Mouse (Mus musculus) liver, embryonic 16.5 days (tissue): ENCODE results near the gene Plce1. TPM values are rescaled to one million over a fixed set of nuclear protein-coding genes. Genes with fewer than 3 reads are reported as not detected.

Experiments
- ATAC-seq: fragments of 200-750 bp; cut with Nextera tagmentation; 2 replicates; pipeline ENCODE4 v1.8.0; 2017; ENCODE audit warnings: low read depth, mild to moderate bottlenecking, moderate number of reproducible peaks, moderate library complexity
- H3K27ac ChIP-seq: fragments of 300-500 bp; sonication (generic); 2 replicates; pipeline ENCODE4 v1.5.1; 2014; ENCODE audit warnings: mild to moderate bottlenecking, low read length
- H3K27me3 ChIP-seq: fragments of 300-500 bp; sonication (generic); 2 replicates; pipeline ENCODE4 v1.6.1; 2014; ENCODE audit warnings: low read depth, low read length, mixed read lengths; ENCODE audit not compliant: control insufficient read depth, insufficient read depth
- H3K36me3 ChIP-seq: fragments of 300-500 bp; sonication (generic); 2 replicates; pipeline ENCODE4 v1.6.1; 2014; ENCODE audit warnings: mild to moderate bottlenecking; ENCODE audit not compliant: control insufficient read depth, insufficient read depth
- H3K4me1 ChIP-seq: fragments of 300-500 bp; sonication (generic); 2 replicates; pipeline ENCODE4 v1.6.1; 2014; ENCODE audit warnings: low read depth, low read length, mixed read lengths; ENCODE audit not compliant: control insufficient read depth
- H3K4me2 ChIP-seq: fragments of 300-500 bp; sonication (generic); 2 replicates; pipeline ENCODE4 v1.6.1; 2014; ENCODE audit warnings: low read depth, low read length, mixed read lengths
- H3K4me3 ChIP-seq: fragments of 300-500 bp; sonication (generic); 2 replicates; pipeline ENCODE4 v1.5.1; 2014; ENCODE audit warnings: low read depth, mild to moderate bottlenecking, low read length
- H3K9ac ChIP-seq: fragments of 300-500 bp; sonication (generic); 2 replicates; pipeline ENCODE4 v1.6.1; 2014; ENCODE audit warnings: low read depth, low read length
- H3K9me3 ChIP-seq: fragments of 300-500 bp; sonication (generic); replicated peaks from 2 replicates; pipeline ENCODE4 v1.6.1; 2016; ENCODE audit warnings: low read length; ENCODE audit not compliant: control insufficient read depth
- WGBS: fragments of 180-500 bp; shearing (Covaris S2); extraction: QIAGEN DNeasy Blood & Tissue Kit; methylation state at CpG from one replicate; pipeline ENCODE4 v1.1.7; 2014; ENCODE audit not compliant: insufficient replicate concordance; 5-methylcytosine and 5-hydroxymethylcytosine counted together
- polyA plus RNA-seq: library from polyadenylated mRNA; unstranded; fragments of >200 nt; fragmentation: Nextera tagmentation; extraction: Ambion mirVana; gene quantifications from 2 replicates; pipeline ENCODE4 v1.2.1, GENCODE M21; 2015

The Plce1 gene
- polyA plus RNA-seq, 1 experiment from 2014 or later, result 0.68 TPM

DNA sequence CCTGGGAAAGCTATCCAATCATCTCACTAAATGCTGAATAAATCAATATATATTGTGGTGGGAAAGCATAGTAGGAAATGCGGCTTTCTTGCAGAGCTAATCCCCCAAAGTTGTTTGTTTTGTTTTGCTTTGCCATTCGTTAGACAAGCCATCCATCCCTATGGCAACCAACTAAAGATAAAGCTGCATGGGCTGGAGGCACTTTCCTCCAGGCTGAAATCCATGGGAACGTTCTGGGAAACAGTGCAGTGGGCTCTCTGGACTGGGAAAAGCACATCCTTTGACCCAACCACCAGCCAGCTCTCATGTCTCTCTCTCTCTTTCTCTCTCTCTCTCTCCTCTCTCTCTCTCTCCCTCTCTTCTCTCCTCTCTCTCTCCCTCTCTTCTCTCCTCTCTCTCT is 248.4 kb downstream of the Plce1 start:
- Histone ChIP-seq H3K27ac (no peak overlapping the region), H3K36me3 (no peaks in the 10 kb centered on the region), H3K27me3 (no peaks in the 10 kb centered on the region), H3K4me2 (no peak overlapping the region), H3K9ac (no peak overlapping the region), H3K4me3 (no peak overlapping the region), H3K9me3 (no peaks in the 10 kb centered on the region), H3K4me1 (no peaks in the 10 kb centered on the region)
- WGBS, result 14% methylated on average over 3 of the region's 3 CpGs
- ATAC-seq, result no peak

- Histone ChIP-seq H3K4me2 (no peak overlapping the region), H3K9me3 (no peaks in the 10 kb centered on the region), H3K4me3 (no peak overlapping the region), H3K4me1 (no peaks in the 10 kb centered on the region), H3K36me3 (no peaks in the 10 kb centered on the region), H3K27me3 (no peaks in the 10 kb centered on the region), H3K9ac (no peak overlapping the region), H3K27ac (no peak overlapping the region)
- 81% methylated on average over 8 of the region's 8 CpGs for WGBS
- no peak for ATAC-seq
These were observed 263.6 kb downstream of the Plce1 start for GRCm38 (mm10) chr19:38744546-38744945.

- no peaks in the 10 kb centered on the region for H3K27me3 ChIP-seq
- no peak for ATAC-seq
- no peaks in the 10 kb centered on the region for H3K36me3 ChIP-seq
- WGBS, result 32% methylated on average over 10 of the region's 10 CpGs
- H3K4me2 ChIP-seq, result no peak overlapping the region
- no peak overlapping the region for H3K9ac ChIP-seq
- H3K4me1 ChIP-seq, result no peaks in the 10 kb centered on the region
- no peak overlapping the region for H3K4me3 ChIP-seq
- no peaks in the 10 kb centered on the region for H3K9me3 ChIP-seq
- no peak overlapping the region for H3K27ac ChIP-seq
These were observed 265.0 kb downstream of the Plce1 start for GRCm38 (mm10) chr19:38745810-38746491.

- no peaks in the 10 kb centered on the region for H3K9me3 ChIP-seq
- H3K27me3 ChIP-seq, result no peaks in the 10 kb centered on the region
- no peak overlapping the region for H3K4me2 ChIP-seq
- H3K9ac ChIP-seq, result no peak overlapping the region
- no peaks in the 10 kb centered on the region for H3K4me1 ChIP-seq
- WGBS, result 58% methylated on average over 6 of the region's 6 CpGs
- no peak overlapping the region for H3K4me3 ChIP-seq
- no peak for ATAC-seq
- H3K27ac ChIP-seq, result no peak overlapping the region
- no peaks in the 10 kb centered on the region for H3K36me3 ChIP-seq
These were observed 265.6 kb downstream of the Plce1 start for GRCm38 (mm10) chr19:38746492-38747014.

GRCm38 (mm10) chr19:38750192-38750591 is 269.3 kb downstream of the Plce1 start:
- ATAC-seq, result no peak
- WGBS, result 41% methylated on average over 4 of the region's 4 CpGs
- H3K9me3 ChIP-seq, result no peaks in the 10 kb centered on the region

GRCm38 (mm10) chr19:38757161-38757560 is 276.3 kb downstream of the Plce1 start:
- ATAC-seq, result no peak
- Histone ChIP-seq H3K9me3 (no peaks in the 10 kb centered on the region), H3K4me2 (no peak overlapping the region), H3K4me1 (no peaks in the 10 kb centered on the region), H3K27ac (no peak overlapping the region), H3K4me3 (no peak overlapping the region), H3K27me3 (no peaks in the 10 kb centered on the region), H3K36me3 (no peaks in the 10 kb centered on the region), H3K9ac (no peak overlapping the region)
- WGBS, result 56% methylated on average over 3 of the region's 3 CpGs

More at GRCm38 (mm10) chr19:38750192-38750591, 269.3 kb downstream of the Plce1 start:
- no peak overlapping the region for H3K27ac ChIP-seq
- no peak overlapping the region for H3K9ac ChIP-seq
- H3K4me2 ChIP-seq, result no peak overlapping the region
- H3K36me3 ChIP-seq, result no peaks in the 10 kb centered on the region
- H3K4me3 ChIP-seq, result no peak overlapping the region
- H3K4me1 ChIP-seq, result no peaks in the 10 kb centered on the region
- H3K27me3 ChIP-seq, result no peaks in the 10 kb centered on the region

GRCm38 (mm10) chr19:38758056-38758455 is 277.1 kb downstream of the Plce1 start:
- no peak overlapping the region for H3K27ac ChIP-seq
- H3K36me3 ChIP-seq, result no peaks in the 10 kb centered on the region
- no peak overlapping the region for H3K9ac ChIP-seq
- no peak for ATAC-seq
- H3K9me3 ChIP-seq, result no peaks in the 10 kb centered on the region
- H3K4me1 ChIP-seq, result no peaks in the 10 kb centered on the region
- no peak overlapping the region for H3K4me3 ChIP-seq
- 44% methylated on average over 5 of the region's 5 CpGs for WGBS
- no peak overlapping the region for H3K4me2 ChIP-seq
- no peaks in the 10 kb centered on the region for H3K27me3 ChIP-seq

- no peak overlapping the region for H3K4me3 ChIP-seq
- H3K27ac ChIP-seq, result no peak overlapping the region
- WGBS, result 52% methylated on average over 7 of the region's 7 CpGs
- no peaks in the 10 kb centered on the region for H3K4me1 ChIP-seq
- no peak for ATAC-seq
- H3K9me3 ChIP-seq, result no peaks in the 10 kb centered on the region
- H3K27me3 ChIP-seq, result no peaks in the 10 kb centered on the region
- no peaks in the 10 kb centered on the region for H3K36me3 ChIP-seq
- no peak overlapping the region for H3K9ac ChIP-seq
- H3K4me2 ChIP-seq, result no peak overlapping the region
These were observed 278.0 kb downstream of the Plce1 start for GRCm38 (mm10) chr19:38758685-38759472.

DNA sequence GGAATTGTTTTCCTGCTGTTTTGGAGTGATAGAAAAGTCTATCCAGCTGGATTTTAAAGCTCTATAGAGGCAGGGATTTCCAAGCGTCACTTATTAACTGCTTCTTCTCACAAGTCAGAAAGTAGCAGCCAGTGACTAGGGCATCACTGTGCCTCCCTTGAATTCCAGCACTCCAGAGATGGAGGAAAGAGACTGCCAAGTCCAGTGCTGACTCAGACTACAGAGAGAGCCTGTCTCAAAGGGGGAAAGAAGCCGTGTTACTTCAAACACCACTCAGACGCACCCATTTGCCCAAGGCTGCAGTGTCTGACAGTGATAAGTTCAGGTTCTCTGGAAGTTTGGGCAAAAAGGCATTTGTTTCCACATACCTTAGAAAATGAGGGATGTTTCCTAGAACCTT is 279.5 kb downstream of the Plce1 start:
- Histone ChIP-seq H3K4me2 (no peak overlapping the region), H3K36me3 (no peaks in the 10 kb centered on the region), H3K27me3 (no peaks in the 10 kb centered on the region), H3K9ac (no peak overlapping the region), H3K9me3 (no peaks in the 10 kb centered on the region), H3K27ac (no peak overlapping the region), H3K4me1 (no peaks in the 10 kb centered on the region), H3K4me3 (no peak overlapping the region)
- 65% methylated on average over 3 of the region's 3 CpGs for WGBS
- ATAC-seq, result no peak
